Mouse (Mus musculus) macrophage (primary cell): ENCODE results near the gene Ifrd2. TPM values are rescaled to one million over a fixed set of nuclear protein-coding genes. Genes with fewer than 3 reads are reported as not detected.

Experiments
- H3K27ac ChIP-seq: fragments of 350-480 bp; formaldehyde crosslinking; 2 replicates; pipeline ENCODE4 v1.9.0; 2021
- H3K36me3 ChIP-seq: fragments of 350-480 bp; formaldehyde crosslinking; 2 replicates; pipeline ENCODE4 v1.9.0; 2021; ENCODE audit errors: inconsistent target
- H3K4me3 ChIP-seq: fragments of 350-480 bp; formaldehyde crosslinking; 2 replicates; pipeline ENCODE4 v1.9.0; 2021; ENCODE audit errors: inconsistent target
- H3K79me2 ChIP-seq: fragments of 350-480 bp; formaldehyde crosslinking; 2 replicates; pipeline ENCODE4 v1.9.0; 2021; ENCODE audit errors: inconsistent target
- WGBS: methylation state at CpG from one replicate; pipeline ENCODE4 v1.1.7; 2026; ENCODE audit warnings: inconsistent platforms; ENCODE audit not compliant: missing documents; 5-methylcytosine and 5-hydroxymethylcytosine counted together
- polyA plus RNA-seq: library from polyadenylated mRNA; stranded (reverse); fragments of 250-400 nt; gene quantifications from 3 replicates; pipeline ENCODE4 v1.2.4, GENCODE M21; 2018; ENCODE audit warnings: inconsistent platforms

Ifrd2 gene
- polyA plus RNA-seq, 1 experiment from 2014 or later, result 10.0 TPM

DNA sequence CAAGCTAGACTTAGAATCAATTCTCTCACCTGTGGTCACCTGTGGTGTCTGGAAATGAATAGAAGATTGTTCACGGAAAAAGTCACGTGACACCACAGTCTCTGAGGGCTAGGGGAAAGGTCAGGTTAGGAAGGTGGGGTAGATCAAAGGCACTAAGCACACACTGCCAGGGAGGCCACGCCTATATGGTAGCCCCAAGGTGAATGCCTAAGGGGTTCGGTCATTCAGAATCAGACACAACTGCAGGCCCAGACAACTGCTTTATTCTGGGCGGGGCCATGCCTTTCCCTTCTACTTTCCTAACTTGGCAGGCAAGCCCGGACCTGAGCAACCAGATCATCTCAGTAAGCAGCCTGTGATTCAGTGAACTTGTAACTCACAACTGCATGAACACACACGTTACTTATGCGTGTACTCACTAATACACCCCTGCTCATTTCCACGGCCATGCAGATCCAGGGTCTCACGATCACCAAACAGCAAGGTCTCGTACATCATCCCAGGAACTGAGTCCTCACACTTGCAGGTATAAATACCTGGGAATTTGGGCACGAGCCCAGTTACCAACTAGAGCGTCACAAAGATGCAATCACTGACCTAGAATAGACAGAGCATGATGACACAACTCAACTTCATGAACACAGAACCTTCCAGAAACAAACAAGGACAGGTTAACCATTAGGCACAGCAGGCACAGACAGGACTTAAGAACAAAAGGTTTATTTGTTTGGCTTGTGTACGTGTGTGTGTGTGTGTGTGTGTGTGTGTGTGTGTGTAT, 11.7 kb upstream of the Ifrd2 start:
- WGBS, result 96% methylated on average over 14 of the region's 14 CpGs
- H3K36me3 ChIP-seq, result peaks cover 10% of the 10 kb centered on the region; the same call in 1 of the 2 replicates
- H3K79me2 ChIP-seq, result peaks cover 22% of the 10 kb centered on the region
- peak overlapping the region; percentile 54; the same call in 1 of the 2 replicates for H3K27ac ChIP-seq
- H3K4me3 ChIP-seq, result no peak overlapping the region

DNA sequence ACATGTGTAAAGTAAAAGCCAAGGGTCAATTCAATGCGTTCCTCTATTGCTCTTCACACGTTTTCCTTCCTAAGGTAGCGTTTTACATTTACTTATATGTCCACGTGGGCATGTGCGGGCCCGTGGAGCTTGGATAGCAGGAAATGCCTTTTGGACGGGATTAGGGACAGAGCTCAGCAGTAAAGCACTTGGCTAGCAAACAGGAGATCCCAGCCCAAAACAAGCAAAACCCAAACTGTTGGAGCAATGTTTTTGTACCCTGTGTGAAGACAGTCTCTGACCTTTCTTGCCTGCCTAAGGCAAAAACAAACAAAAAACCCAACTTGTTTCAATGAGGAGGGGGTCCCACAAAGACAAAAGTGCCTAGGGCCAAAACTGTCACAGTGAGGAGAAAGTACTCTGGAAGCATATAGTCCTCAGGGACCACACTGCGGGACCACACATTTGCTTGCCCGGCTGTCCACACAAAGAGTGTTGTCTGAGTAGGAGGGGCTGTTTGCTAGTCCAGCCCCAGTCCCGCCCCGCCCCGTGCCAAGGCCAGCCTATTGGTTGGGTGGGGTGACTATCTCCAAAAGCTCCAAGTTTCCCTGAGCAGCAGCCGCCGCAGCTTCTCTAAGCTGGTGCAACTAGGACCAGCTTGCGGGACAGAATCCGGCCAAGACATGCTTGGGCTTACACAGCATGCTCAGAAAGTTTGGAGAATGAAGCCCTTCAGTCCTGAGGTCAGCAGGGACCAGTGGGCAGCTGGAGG, 10.9 kb upstream of the Ifrd2 start, which contains the start of gene Hyal1:
Gene Hyal1 (plus strand): TSS at position 571 of the 751 bp plus-strand sequence.
- WGBS, result 54% methylated on average over 16 of the region's 16 CpGs
- Histone ChIP-seq H3K36me3 (peaks cover 10% of the 10 kb centered on the region; the same call in 1 of the 2 replicates), H3K79me2 (peaks cover 29% of the 10 kb centered on the region), H3K27ac (peak within 1 kb of the TSS; percentile 95), H3K4me3 (peak within 1 kb of the TSS; percentile 60)

DNA sequence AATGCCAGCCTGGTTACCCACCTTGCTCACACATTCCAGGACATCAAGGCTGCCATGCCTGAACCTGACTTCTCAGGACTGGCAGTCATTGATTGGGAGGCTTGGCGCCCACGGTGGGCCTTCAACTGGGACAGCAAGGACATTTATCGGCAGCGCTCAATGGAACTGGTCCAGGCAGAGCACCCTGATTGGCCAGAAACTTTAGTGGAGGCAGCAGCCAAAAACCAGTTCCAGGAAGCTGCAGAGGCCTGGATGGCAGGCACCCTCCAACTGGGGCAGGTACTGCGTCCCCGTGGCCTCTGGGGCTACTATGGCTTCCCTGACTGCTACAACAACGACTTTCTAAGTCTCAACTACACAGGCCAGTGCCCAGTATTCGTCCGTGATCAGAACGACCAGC, 9.6 kb upstream of the Ifrd2 start:
- Histone ChIP-seq H3K36me3 (no peaks in the 10 kb centered on the region), H3K79me2 (peaks cover 29% of the 10 kb centered on the region), H3K27ac (peak overlapping the region; percentile 95), H3K4me3 (peak overlapping the region; percentile 60)
- WGBS, result 93% methylated on average over 10 of the region's 10 CpGs

DNA sequence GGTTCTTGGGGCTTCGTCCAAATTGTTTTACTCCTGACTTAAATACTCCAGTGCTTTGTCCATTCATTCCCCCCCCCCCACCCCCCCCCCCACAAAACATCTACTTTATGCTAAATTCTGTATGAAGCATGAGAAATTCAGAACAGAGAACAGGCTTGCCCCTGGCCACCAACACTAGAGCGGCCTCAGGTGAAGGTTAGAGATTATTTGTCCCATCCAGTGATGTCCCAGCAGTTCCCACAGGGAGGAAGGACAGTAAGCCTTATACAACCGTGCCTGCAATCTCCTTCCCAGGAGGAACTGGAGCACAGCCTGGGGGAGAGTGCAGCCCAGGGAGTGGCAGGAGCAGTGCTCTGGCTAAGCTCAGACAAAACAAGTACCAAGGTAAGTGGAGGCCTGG, 8.9 kb upstream of the Ifrd2 start, which contains the start of gene Naa80:
Gene Naa80 (plus strand): TSS at position 301 of the 400 bp plus-strand sequence.
- Histone ChIP-seq H3K27ac (peak within 1 kb of the TSS; percentile 95), H3K36me3 (no peaks in the 10 kb centered on the region), H3K79me2 (peaks cover 29% of the 10 kb centered on the region), H3K4me3 (peak within 1 kb of the TSS; percentile 83)
- 90% methylated on average over 2 of the region's 3 CpGs for WGBS

DNA sequence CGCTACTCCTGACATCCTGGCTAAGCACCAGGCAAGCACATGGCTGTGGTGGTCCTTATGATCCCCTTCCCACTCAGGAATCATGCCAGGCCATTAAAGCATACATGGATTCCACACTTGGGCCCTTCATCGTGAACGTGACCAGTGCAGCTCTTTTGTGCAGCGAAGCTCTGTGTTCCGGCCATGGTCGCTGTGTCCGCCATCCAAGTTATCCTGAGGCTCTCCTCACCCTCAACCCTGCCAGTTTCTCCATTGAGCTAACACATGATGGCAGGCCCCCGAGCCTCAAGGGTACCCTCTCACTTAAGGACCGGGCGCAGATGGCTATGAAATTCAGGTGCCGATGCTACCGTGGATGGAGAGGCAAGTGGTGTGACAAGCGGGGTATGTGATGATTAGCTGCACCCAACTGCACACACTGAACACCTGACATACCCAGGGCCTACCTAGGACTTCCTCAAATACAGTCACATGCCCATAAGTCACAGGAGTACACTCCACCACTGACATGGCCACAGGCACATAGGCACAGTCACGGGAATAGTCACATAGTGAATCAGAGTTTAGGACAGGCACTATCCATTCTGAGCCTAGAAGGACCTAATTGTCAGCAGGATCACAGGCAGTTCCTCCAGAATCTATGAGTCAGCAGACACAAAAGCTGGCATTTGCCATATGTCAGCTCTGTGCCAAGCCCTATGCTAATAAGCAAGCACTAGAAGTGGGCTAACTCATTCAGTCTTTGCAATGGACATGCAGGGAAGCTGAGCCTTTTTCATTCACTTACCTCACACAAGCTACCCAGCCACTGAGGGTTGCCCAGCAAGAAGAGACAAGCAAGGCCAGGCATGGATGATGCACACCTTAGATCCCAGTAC, 8.2 kb upstream of the Ifrd2 start:
- 84% methylated on average over 14 of the region's 14 CpGs for WGBS
- peaks cover 29% of the 10 kb centered on the region for H3K79me2 ChIP-seq
- H3K4me3 ChIP-seq, result peak overlapping the region; percentile 83; the same call in 1 of the 2 replicates
- peak overlapping the region; percentile 95 for H3K27ac ChIP-seq
- no peaks in the 10 kb centered on the region for H3K36me3 ChIP-seq

DNA sequence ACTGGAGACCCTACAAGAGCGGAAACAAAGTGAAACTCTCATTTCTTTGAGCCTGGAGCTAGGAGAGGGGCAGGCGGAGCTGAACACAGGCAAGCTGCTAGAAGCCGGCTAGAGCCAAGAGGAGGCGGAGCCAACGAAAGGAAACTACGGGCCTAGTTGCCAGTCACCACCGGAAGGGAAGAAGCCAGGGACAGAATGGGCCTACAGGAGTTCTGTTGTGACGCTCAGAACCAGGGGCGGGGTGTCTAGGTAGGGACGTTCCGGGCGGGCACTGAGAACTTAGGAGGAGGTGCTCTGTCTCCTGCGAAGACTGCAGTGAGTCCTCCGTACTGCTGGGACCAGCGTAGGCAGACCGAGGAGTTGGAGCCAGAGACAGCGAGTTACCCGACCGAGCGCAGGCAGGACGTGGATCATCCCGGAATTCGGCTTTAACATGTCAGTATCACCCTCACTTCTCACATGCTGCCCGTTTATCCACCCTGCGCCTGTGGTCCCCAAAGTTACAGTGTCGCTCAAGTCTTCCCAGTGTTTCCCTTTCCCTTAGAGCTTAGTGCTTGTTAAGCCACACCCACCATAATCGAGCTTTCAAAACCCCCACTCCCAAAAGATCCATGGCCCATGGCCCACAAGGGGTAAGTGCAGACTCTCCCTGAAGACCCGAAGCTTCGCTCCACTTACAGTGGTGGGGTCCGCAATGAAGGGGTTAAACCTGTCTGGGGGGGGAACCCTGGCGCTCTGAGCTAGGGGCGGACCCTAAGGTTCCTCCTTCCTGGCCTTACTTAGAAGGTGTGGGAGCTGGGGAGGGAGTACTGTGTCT, 6.7 kb upstream of the Ifrd2 start, which contains the start of gene Hyal3:
Gene Hyal3 (plus strand): TSS at position 318 of the 817 bp plus-strand sequence.
- Histone ChIP-seq H3K36me3 (no peaks in the 10 kb centered on the region), H3K4me3 (peak within 1 kb of the TSS; percentile 83), H3K27ac (peak within 1 kb of the TSS; percentile 95), H3K79me2 (peaks cover 29% of the 10 kb centered on the region)
- under 1% methylated on average over 32 of the region's 32 CpGs for WGBS

DNA sequence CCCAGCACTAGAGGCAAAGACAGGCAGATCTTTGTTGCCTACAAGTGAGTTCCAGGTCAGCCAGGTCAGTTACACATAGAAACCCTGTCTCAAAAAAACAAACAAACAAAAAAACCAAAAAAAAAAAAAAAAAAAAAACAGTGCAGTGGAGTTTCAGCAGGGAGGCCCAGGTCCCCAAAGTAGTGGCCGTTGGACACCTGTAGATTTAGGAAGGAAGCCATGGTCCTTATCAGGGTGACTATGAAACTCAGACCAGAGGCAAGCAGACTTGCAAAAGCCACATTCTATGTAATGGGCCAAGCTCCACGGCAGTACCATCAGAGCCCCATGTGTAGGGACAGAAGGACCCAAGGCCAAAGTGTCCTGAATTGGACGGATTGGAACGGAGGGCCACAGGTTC, 5.9 kb upstream of the Ifrd2 start:
- Histone ChIP-seq H3K79me2 (peaks cover 29% of the 10 kb centered on the region), H3K36me3 (no peaks in the 10 kb centered on the region), H3K27ac (peak overlapping the region; percentile 95), H3K4me3 (peak overlapping the region; percentile 83)
- whole genome bisulfite sequencing, result 40% methylated on average over 4 of the region's 4 CpGs

DNA sequence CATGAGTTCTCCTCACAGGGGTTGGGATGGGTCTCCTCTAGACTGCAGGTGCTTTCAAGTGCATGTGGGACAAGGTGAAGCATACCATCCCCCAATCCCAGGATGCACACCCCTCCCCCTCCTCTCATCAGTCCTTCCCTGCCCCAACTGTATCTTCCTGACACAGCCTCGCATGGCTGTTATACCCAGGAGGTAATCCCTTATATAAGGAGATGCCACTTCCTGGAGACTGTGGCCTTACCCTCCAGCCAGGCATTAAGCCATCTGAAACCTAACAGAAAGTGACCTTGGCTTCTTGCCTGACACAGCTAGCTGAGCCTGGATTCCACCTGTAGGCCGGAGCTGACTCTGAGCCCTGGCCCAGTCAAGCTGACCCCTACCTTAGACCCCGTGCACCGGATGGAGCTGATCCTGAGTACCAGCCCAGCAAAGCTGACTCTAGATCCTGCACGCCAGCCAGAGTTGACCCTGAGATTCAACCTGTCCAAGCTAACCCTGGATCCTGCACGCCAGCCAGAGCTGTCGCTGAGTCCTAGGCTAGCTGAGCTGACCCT, 4.9 kb upstream of the Ifrd2 start:
- no peak overlapping the region for H3K27ac ChIP-seq
- 88% methylated on average over 7 of the region's 7 CpGs for WGBS
- H3K36me3 ChIP-seq, result no peaks in the 10 kb centered on the region
- peaks cover 21% of the 10 kb centered on the region for H3K79me2 ChIP-seq
- H3K4me3 ChIP-seq, result no peak overlapping the region

DNA sequence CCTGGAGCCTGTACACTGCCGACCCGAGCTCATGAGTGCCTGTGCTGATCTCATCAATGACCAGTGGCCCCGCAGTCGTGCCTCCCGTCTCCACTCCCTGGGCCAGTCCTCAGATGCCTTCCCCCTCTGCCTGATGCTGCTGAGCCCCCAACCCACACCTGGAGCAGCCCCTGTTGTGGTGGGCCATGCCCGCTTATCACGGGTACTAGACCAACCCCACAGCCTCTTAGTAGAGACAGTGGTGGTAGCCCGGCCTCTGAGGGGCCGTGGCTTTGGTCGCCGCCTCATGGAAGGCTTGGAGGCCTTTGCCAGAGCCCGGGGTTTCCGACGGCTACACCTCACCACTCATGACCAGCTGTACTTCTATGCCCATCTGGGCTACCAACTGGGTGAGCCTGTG, 4.3 kb upstream of the Ifrd2 start:
- H3K79me2 ChIP-seq, result peaks cover 19% of the 10 kb centered on the region
- no peaks in the 10 kb centered on the region for H3K36me3 ChIP-seq
- no peak overlapping the region for H3K4me3 ChIP-seq
- 90% methylated on average over 14 of the region's 14 CpGs for WGBS
- no peak overlapping the region for H3K27ac ChIP-seq

DNA sequence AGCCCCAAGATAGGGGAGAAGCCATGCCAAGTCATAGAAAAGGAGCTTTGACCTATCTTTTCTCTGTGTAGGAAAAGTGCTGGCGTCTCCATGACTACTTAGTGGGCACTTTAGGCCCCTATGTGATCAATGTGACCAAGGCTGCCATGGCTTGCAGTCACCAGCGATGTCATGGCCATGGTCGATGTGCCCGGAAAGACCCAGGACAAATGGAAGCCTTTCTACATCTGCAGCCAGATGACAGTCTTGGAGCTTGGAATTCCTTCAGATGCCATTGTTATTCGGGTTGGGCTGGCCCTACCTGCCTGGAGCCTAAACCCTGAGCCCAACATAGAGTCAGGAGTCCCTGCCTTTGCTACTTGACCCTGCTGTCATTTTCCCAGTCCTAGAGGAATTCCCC, 938 bp upstream of the Ifrd2 start:
- no peak overlapping the region for H3K4me3 ChIP-seq
- peaks cover 13% of the 10 kb centered on the region; the same call in 1 of the 2 replicates for H3K79me2 ChIP-seq
- 91% methylated on average over 5 of the region's 5 CpGs for WGBS
- peaks cover 7% of the 10 kb centered on the region; the same call in 1 of the 2 replicates for H3K36me3 ChIP-seq
- no peak overlapping the region for H3K27ac ChIP-seq

DNA sequence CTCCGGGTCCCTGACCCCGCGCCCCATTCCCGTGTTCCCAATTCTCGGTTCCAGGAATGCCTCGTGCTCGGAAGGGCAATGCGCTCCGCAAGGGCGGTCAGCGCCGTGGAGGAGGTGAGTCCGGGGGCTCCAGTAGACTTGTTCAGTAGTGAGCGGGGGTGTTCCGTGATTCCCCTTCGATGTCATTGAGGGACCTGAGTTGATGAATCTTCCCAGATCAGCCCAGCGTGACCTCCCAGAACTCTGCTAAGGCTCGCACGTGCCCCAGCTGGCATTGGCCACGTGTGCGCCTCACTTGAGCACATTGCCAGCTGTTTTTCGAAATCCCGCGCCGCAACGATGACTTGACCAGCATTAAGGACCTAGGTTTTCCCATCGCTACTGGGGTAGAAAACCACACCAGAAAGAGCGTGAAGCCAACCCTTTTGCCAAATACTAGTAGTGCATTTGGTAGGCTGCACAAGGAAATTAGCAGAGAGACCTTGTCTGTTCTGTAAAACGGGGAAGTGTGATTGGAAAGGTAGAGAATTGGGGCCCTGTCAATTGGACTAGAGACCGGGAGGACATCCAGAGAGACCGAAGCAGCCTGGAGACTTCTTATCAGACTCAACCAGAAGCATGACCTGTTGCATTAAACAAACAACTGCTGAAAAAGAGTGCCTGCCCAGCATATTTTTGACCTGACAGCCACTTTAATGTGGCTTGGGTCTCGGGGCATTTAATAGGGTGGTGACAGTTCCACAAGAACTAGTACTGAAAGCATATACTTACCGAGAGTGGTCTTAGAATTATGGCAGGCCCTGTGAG, 594 bp downstream of the Ifrd2 start:
- H3K4me3 ChIP-seq, result peak overlapping the region; percentile 63
- 3% methylated on average over 31 of the region's 33 CpGs for WGBS
- peaks cover 16% of the 10 kb centered on the region; the same call in 1 of the 2 replicates for H3K36me3 ChIP-seq
- peak overlapping the region; percentile 32 for H3K27ac ChIP-seq
- peaks cover 13% of the 10 kb centered on the region; the same call in 1 of the 2 replicates for H3K79me2 ChIP-seq

DNA sequence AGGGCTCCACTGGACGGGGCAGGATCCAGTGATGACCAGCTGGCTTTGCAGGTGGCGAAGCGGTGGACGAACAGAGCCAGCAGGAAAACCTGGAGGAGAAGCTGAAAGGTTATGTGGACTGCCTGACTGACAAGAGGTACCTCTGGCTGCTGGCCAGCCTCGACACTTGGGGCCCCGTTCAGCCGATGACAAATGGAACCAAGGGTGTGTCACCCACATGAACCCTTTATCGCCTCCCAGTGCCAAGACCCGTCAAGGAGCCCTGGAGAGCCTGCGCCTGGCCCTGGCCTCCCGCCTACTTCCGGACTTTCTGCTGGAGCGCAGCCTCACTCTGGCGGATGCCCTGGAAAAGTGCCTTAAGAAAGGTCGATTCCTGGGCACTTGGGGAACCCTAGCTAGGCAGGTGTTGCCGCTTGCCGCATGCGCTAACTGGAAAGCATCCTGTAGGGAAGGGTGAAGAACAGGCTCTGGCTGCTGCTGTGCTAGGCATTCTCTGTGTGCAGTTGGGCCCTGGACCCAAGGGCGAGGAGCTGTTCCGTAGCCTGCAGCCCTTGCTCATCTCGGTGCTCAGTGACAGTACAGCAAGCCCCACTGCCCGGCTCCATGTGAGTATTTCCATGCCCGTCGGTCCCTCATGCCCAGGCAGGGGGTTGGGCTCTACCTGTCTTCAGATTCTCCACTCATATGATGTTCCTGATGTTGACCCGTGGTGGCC, 2.8 kb downstream of the Ifrd2 start:
- H3K27ac ChIP-seq, result no peak overlapping the region
- H3K4me3 ChIP-seq, result no peak overlapping the region
- peaks cover 16% of the 10 kb centered on the region; the same call in 1 of the 2 replicates for H3K36me3 ChIP-seq
- H3K79me2 ChIP-seq, result peaks cover 13% of the 10 kb centered on the region; the same call in 1 of the 2 replicates
- WGBS, result 92% methylated on average over 25 of the region's 25 CpGs
